Mouse (Mus musculus) lung, postnatal 0 days (tissue): Measurements from ENCODE around the gene Rnaseh2b. TPM values are rescaled to one million over a fixed set of nuclear protein-coding genes. Genes with fewer than 3 reads are reported as not detected.
A peak's percentile ranks its signal among the peaks of the same experiment; 100 is the strongest.

Experiments
- ATAC-seq: fragments of 200-750 bp; cut with Nextera tagmentation; 2 replicates; pipeline ENCODE4 v1.8.0; 2017; ENCODE audit warnings: moderate library complexity
- DNase-seq: peaks from one replicate; pipeline ENCODE4 v3.0.0-alpha.2; 2016; ENCODE audit warnings: low spot score
- H3K27ac ChIP-seq: fragments of 300-500 bp; sonication (generic); 2 replicates; pipeline ENCODE4 v1.5.1; 2014; ENCODE audit warnings: antibody characterized with exemption, mild to moderate bottlenecking, low read length, mixed read lengths
- H3K27me3 ChIP-seq: fragments of 300-500 bp; sonication (generic); replicated peaks from 2 replicates; pipeline ENCODE4 v1.6.1; 2014; ENCODE audit warnings: low read length, mixed read lengths; ENCODE audit not compliant: insufficient read depth
- H3K36me3 ChIP-seq: fragments of 300-500 bp; sonication (generic); 2 replicates; pipeline ENCODE4 v1.6.1; 2014; ENCODE audit warnings: low read length, mixed read lengths; ENCODE audit not compliant: insufficient read depth
- H3K4me1 ChIP-seq: fragments of 300-500 bp; sonication (generic); 2 replicates; pipeline ENCODE4 v1.6.1; 2014; ENCODE audit warnings: antibody characterized with exemption, low read depth, low read length, mixed read lengths; ENCODE audit not compliant: insufficient read depth
- H3K4me2 ChIP-seq: fragments of 300-500 bp; sonication (generic); replicated peaks from 2 replicates; pipeline ENCODE4 v1.6.1; 2014; ENCODE audit warnings: low read depth, mild to moderate bottlenecking, low read length, moderate library complexity, mixed read lengths
- H3K4me3 ChIP-seq: fragments of 300-500 bp; sonication (generic); 2 replicates; pipeline ENCODE4 v1.5.1; 2014; ENCODE audit warnings: low read depth, low read length
- H3K9ac ChIP-seq: fragments of 300-500 bp; sonication (generic); replicated peaks from 2 replicates; pipeline ENCODE4 v1.6.1; 2014; ENCODE audit warnings: low read depth, mild to moderate bottlenecking
- H3K9me3 ChIP-seq: fragments of 300-500 bp; sonication (generic); 2 replicates; pipeline ENCODE4 v1.6.1; 2016; ENCODE audit warnings: low read length, mixed read lengths
- CTCF ChIP-seq: IDR thresholded peaks from 2 replicates; pipeline ENCODE4 v1.5.1; 2016; ENCODE audit warnings: antibody characterized with exemption, mild to moderate bottlenecking
- EP300 ChIP-seq: IDR thresholded peaks from 2 replicates; pipeline ENCODE4 v1.6.1; 2016; ENCODE audit warnings: antibody characterized with exemption, mild to moderate bottlenecking, control low read depth
- WGBS: fragments of 180-500 bp; shearing (Covaris S2); extraction: QIAGEN DNeasy Blood & Tissue Kit; methylation state at CpG from one replicate; pipeline ENCODE4 v1.1.7; 2014; 5-methylcytosine and 5-hydroxymethylcytosine counted together
- polyA plus RNA-seq: library from polyadenylated mRNA; unstranded; fragments of >200 nt; fragmentation: Nextera tagmentation; extraction: Ambion mirVana; gene quantifications from 2 replicates; pipeline ENCODE4 v1.2.1, GENCODE M21; 2015

Gene Rnaseh2b
- polyA plus RNA-seq, 1 experiment from 2014 or later: 27.8 TPM

GRCm38 (mm10) chr14:62250046-62250445 lies 42.3 kb upstream of the Rnaseh2b start:
- Histone ChIP-seq H3K4me3 (no peak overlapping the region), H3K27ac (no peak overlapping the region), H3K9ac (no peak overlapping the region), H3K4me2 (no peak overlapping the region), H3K4me1 (no peaks in the 10 kb centered on the region), H3K9me3 (no peaks in the 10 kb centered on the region), H3K36me3 (no peaks in the 10 kb centered on the region), H3K27me3 (no peaks in the 10 kb centered on the region)
- TF ChIP-seq CTCF (no peak), EP300 (no peak)
- ATAC-seq (no peak), DNase-seq (no peak)
- 76% methylated on average over 3 of the region's 3 CpGs for WGBS

GRCm38 (mm10) chr14:62251999-62252398 lies 40.4 kb upstream of the Rnaseh2b start:
- TF ChIP-seq EP300 (no peak), CTCF (peak; percentile 87)
- DNase-seq: peak; percentile 81
- WGBS: 4% methylated on average over 4 of the region's 4 CpGs
- Histone ChIP-seq H3K4me2 (no peak overlapping the region), H3K9me3 (no peaks in the 10 kb centered on the region), H3K27me3 (no peaks in the 10 kb centered on the region), H3K4me3 (no peak overlapping the region), H3K4me1 (no peaks in the 10 kb centered on the region), H3K9ac (no peak overlapping the region), H3K27ac (no peak overlapping the region), H3K36me3 (no peaks in the 10 kb centered on the region)
- peak; percentile 38 for ATAC-seq

GRCm38 (mm10) chr14:62254371-62254770 lies 38.0 kb upstream of the Rnaseh2b start:
- Histone ChIP-seq H3K9me3 (no peaks in the 10 kb centered on the region), H3K27me3 (no peaks in the 10 kb centered on the region), H3K4me1 (no peaks in the 10 kb centered on the region), H3K4me2 (no peak overlapping the region), H3K9ac (no peak overlapping the region), H3K27ac (no peak overlapping the region), H3K36me3 (no peaks in the 10 kb centered on the region), H3K4me3 (no peak overlapping the region)
- ATAC-seq (peak; percentile 21; the same call in 1 of the 2 replicates), DNase-seq (peak; percentile 73)
- WGBS: 53% methylated on average over 8 of the region's 8 CpGs
- TF ChIP-seq EP300: no peak
- no peak for TF ChIP-seq CTCF

GRCm38 (mm10) chr14:62256066-62256465 lies 36.3 kb upstream of the Rnaseh2b start:
- Histone ChIP-seq H3K36me3 (no peaks in the 10 kb centered on the region), H3K4me3 (no peak overlapping the region), H3K9ac (no peak overlapping the region), H3K4me1 (no peaks in the 10 kb centered on the region), H3K27me3 (no peaks in the 10 kb centered on the region), H3K9me3 (no peaks in the 10 kb centered on the region), H3K27ac (no peak overlapping the region), H3K4me2 (no peak overlapping the region)
- TF ChIP-seq EP300 (no peak), CTCF (no peak)
- WGBS: 78% methylated on average over 5 of the region's 5 CpGs
- DNase-seq: no peak
- no peak for ATAC-seq

- Histone ChIP-seq H3K4me3 (no peak overlapping the region), H3K4me2 (no peak overlapping the region), H3K36me3 (no peaks in the 10 kb centered on the region), H3K27me3 (no peaks in the 10 kb centered on the region), H3K4me1 (no peaks in the 10 kb centered on the region), H3K9ac (no peak overlapping the region), H3K27ac (no peak overlapping the region), H3K9me3 (no peaks in the 10 kb centered on the region)
- TF ChIP-seq CTCF: no peak
- TF ChIP-seq EP300: no peak
- no peak for DNase-seq
- no peak for ATAC-seq
- WGBS: 64% methylated on average over 6 of the region's 6 CpGs
These were observed 34.3 kb upstream of the Rnaseh2b start for GRCm38 (mm10) chr14:62258125-62258524.

- TF ChIP-seq CTCF (no peak), EP300 (peak; percentile 12; the same call in 1 of the 2 replicates)
- Histone ChIP-seq H3K27ac (peak overlapping the region; percentile 75; the same call in 1 of the 2 replicates), H3K9ac (no peak overlapping the region), H3K36me3 (no peaks in the 10 kb centered on the region), H3K4me3 (no peak overlapping the region), H3K4me1 (no peaks in the 10 kb centered on the region), H3K4me2 (no peak overlapping the region), H3K27me3 (no peaks in the 10 kb centered on the region), H3K9me3 (no peaks in the 10 kb centered on the region)
- DNase-seq (peak; percentile 84), ATAC-seq (peak; percentile 91)
- 38% methylated on average over 10 of the region's 10 CpGs for WGBS
These were observed 33.3 kb upstream of the Rnaseh2b start for GRCm38 (mm10) chr14:62258978-62259536.
